Mouse (Mus musculus) embryonic facial prominence, embryonic 13.5 days (tissue): ENCODE data around the gene Ccdc117. TPM values are rescaled to one million over a fixed set of nuclear protein-coding genes. Genes with fewer than 3 reads are reported as not detected.
"Not testable (repeated sequence)": the region's sequence is repeated elsewhere in the genome, so short reads cannot be mapped to it uniquely, and the experiment has no call there.

Source experiments
- ATAC-seq: fragments of 200-750 bp; cut with Nextera tagmentation; 2 replicates; pipeline ENCODE4 v1.8.0; 2017; ENCODE audit warnings: low read depth; ENCODE audit not compliant: insufficient number of reproducible peaks, insufficient read depth, low FRiP score, low TSS enrichment
- H3K27ac ChIP-seq: fragments of 300-500 bp; sonication (generic); 2 replicates; pipeline ENCODE4 v1.5.1; 2015; ENCODE audit warnings: moderate library complexity, mild to moderate bottlenecking, inconsistent platforms
- H3K27me3 ChIP-seq: fragments of 300-500 bp; sonication (generic); 2 replicates; pipeline ENCODE4 v1.6.1; 2015; ENCODE audit warnings: mild to moderate bottlenecking, inconsistent platforms
- H3K36me3 ChIP-seq: fragments of 300-500 bp; sonication (generic); 2 replicates; pipeline ENCODE4 v1.6.1; 2015; ENCODE audit warnings: mild to moderate bottlenecking, inconsistent platforms
- H3K4me1 ChIP-seq: fragments of 300-500 bp; sonication (generic); 2 replicates; pipeline ENCODE4 v1.6.1; 2015; ENCODE audit warnings: inconsistent platforms
- H3K4me2 ChIP-seq: fragments of 300-500 bp; sonication (generic); 2 replicates; pipeline ENCODE4 v1.6.1; 2015; ENCODE audit warnings: moderate library complexity, mild to moderate bottlenecking, inconsistent platforms
- H3K4me3 ChIP-seq: fragments of 300-500 bp; sonication (generic); 2 replicates; pipeline ENCODE4 v1.5.1; 2015; ENCODE audit warnings: mild to moderate bottlenecking, inconsistent platforms
- H3K9ac ChIP-seq: fragments of 300-500 bp; sonication (generic); 2 replicates; pipeline ENCODE4 v1.6.1; 2015; ENCODE audit warnings: mild to moderate bottlenecking, inconsistent platforms
- H3K9me3 ChIP-seq: fragments of 300-500 bp; sonication (generic); 2 replicates; pipeline ENCODE4 v1.6.1; 2016; ENCODE audit warnings: inconsistent platforms
- WGBS: fragments of 180-500 bp; shearing (Covaris S2); methylation state at CpG from one replicate; pipeline ENCODE4 v1.1.7; 2015; ENCODE audit warnings: mixed read lengths; 5-methylcytosine and 5-hydroxymethylcytosine counted together
- polyA plus RNA-seq: library from polyadenylated mRNA; unstranded; fragments of >200 nt; fragmentation: Nextera tagmentation; extraction: Ambion mirVana; gene quantifications from 2 replicates; pipeline ENCODE4 v1.2.1, GENCODE M21; 2015

The Ccdc117 gene
- polyA plus RNA-seq, 1 experiment from 2014 or later, result 18.7 TPM

DNA sequence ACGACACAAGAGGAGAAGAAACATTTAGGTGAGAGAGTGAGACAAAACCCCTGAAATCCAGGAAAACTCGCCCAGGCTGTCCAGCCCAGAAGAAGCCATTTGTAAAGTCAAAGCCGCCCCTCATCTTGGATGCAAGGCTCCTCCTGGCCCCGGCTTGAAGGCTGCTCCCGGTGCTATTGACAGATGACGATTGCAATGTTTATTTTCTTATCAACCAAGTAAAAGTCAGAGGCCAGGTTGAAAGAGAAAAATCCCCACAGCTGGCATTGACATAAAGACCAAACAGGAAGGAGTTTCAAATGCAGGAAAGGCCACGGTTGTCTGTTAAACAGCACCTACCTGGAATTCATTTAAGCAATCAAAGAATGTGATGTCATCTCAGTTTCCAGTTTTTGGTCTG is 50.1 kb downstream of the Ccdc117 start:
- no peak for ATAC-seq
- no peaks in the 10 kb centered on the region for H3K36me3 ChIP-seq

GRCm38 (mm10) chr11:5490989-5491656 is 50.9 kb downstream of the Ccdc117 start:
- Histone ChIP-seq H3K36me3 (no peaks in the 10 kb centered on the region), H3K4me1 (no peaks in the 10 kb centered on the region), H3K4me3 (no peak overlapping the region), H3K9me3 (no peaks in the 10 kb centered on the region), H3K27ac (no peak overlapping the region), H3K9ac (no peak overlapping the region), H3K27me3 (no peaks in the 10 kb centered on the region), H3K4me2 (no peak overlapping the region)
- 77% methylated on average over 10 of the region's 10 CpGs for WGBS
- no peak for ATAC-seq

More for the DNA sequence above, 50.1 kb downstream of the Ccdc117 start:
- Histone ChIP-seq H3K9ac (no peak overlapping the region), H3K9me3 (no peaks in the 10 kb centered on the region), H3K27ac (no peak overlapping the region), H3K27me3 (no peaks in the 10 kb centered on the region), H3K4me2 (no peak overlapping the region), H3K4me3 (no peak overlapping the region), H3K4me1 (no peaks in the 10 kb centered on the region)
- 50% methylated on average over 7 of the region's 7 CpGs for WGBS

GRCm38 (mm10) chr11:5489433-5489832 is 52.6 kb downstream of the Ccdc117 start:
- 89% methylated on average over 10 of the region's 10 CpGs for WGBS
- H3K4me2 ChIP-seq, H3K27ac ChIP-seq, H3K27me3 ChIP-seq, H3K9ac ChIP-seq, H3K4me1 ChIP-seq, ATAC-seq, H3K4me3 ChIP-seq, H3K36me3 ChIP-seq, H3K9me3 ChIP-seq: not testable (repeated sequence)

GRCm38 (mm10) chr11:5485193-5486011 is 56.6 kb downstream of the Ccdc117 start:
- peak overlapping the region; percentile 61 for H3K9ac ChIP-seq
- ATAC-seq, result no peak
- peak overlapping the region; percentile 64 for H3K4me2 ChIP-seq
- H3K36me3 ChIP-seq, result no peaks in the 10 kb centered on the region
- H3K4me3 ChIP-seq, result peak overlapping the region; percentile 40
- no peak overlapping the region for H3K27ac ChIP-seq
- no peaks in the 10 kb centered on the region for H3K27me3 ChIP-seq
- no peaks in the 10 kb centered on the region for H3K9me3 ChIP-seq
- 0 out of 2 replicates have a peak, but pooled peaks cover 4% of the 10 kb centered on the region for H3K4me1 ChIP-seq
- WGBS, result 17% methylated on average over 15 of the region's 15 CpGs

GRCm38 (mm10) chr11:5482581-5482980 is 59.4 kb downstream of the Ccdc117 start:
- no peaks in the 10 kb centered on the region for H3K9me3 ChIP-seq
- no peak overlapping the region for H3K4me3 ChIP-seq
- no peak for ATAC-seq
- H3K36me3 ChIP-seq, result no peaks in the 10 kb centered on the region
- no peak overlapping the region for H3K9ac ChIP-seq
- no peaks in the 10 kb centered on the region for H3K27me3 ChIP-seq
- no peak overlapping the region for H3K27ac ChIP-seq
- 87% methylated on average over 13 of the region's 13 CpGs for WGBS
- no peak overlapping the region for H3K4me2 ChIP-seq
- 0 out of 2 replicates have a peak, but pooled peaks cover 4% of the 10 kb centered on the region for H3K4me1 ChIP-seq

Other genes with a start within 250 kb of the Ccdc117 start
- gene Znrf3, start 97.3 kb downstream of the Ccdc117 start, polyA plus RNA-seq, result 16.2 and 17.6 TPM in 2 replicates
- gene Xbp1, start 21.5 kb downstream of the Ccdc117 start, polyA plus RNA-seq, result 141 and 151 TPM in 2 replicates
- gene Ankrd36, start 27.5 kb upstream of the Ccdc117 start, polyA plus RNA-seq, result not detected in 2 replicates
- gene Mrps24, start 173.5 kb upstream of the Ccdc117 start, polyA plus RNA-seq, result 180 and 187 TPM in 2 replicates
- gene Urgcp, start 220.2 kb upstream of the Ccdc117 start, polyA plus RNA-seq, result 28.6 and 28.7 TPM in 2 replicates
- gene Dbnl, start 246.3 kb upstream of the Ccdc117 start, polyA plus RNA-seq, result 126 and 135 TPM in 2 replicates